Mouse (Mus musculus): ENCODE measurements at regions not wholly inside any gene's neighbourhood (a gene's known extent, or its start where the extent isn't known, plus 50 kb on each side); places are given as distances from the start of the nearest gene placed in this dataset.

GRCm38 (mm10) chr1:35940236-35940635 is 128.0 kb upstream of the Hs6st1 start:
- no peaks in the 10 kb centered on the region for H3K36me3 ChIP-seq (ENCODE audit: control insufficient read depth, insufficient read depth, low read length)

GRCm38 (mm10) chr1:35941642-35942077 is 126.5 kb upstream of the Hs6st1 start:
- H3K4me1 ChIP-seq (ENCODE audit: control insufficient read depth, insufficient read depth, low read length) = peaks cover 33% of the 10 kb centered on the region
- no peaks in the 10 kb centered on the region for H3K36me3 ChIP-seq (ENCODE audit: control insufficient read depth, insufficient read depth, low read length)
- WGBS = 10% methylated on average over 8 of the region's 8 CpGs
- no peaks in the 10 kb centered on the region for H3K9me3 ChIP-seq (ENCODE audit: control insufficient read depth, low read length)
- no peaks in the 10 kb centered on the region for H3K27me3 ChIP-seq (ENCODE audit: control insufficient read depth, insufficient read depth, low read length)
- no peak overlapping the region for H3K4me2 ChIP-seq
- ATAC-seq (ENCODE audit: low FRiP score) = peak; percentile 60
- no peak overlapping the region for H3K4me3 ChIP-seq (ENCODE audit: low read depth, low read length)
- peak; percentile 89 for DNase-seq (ENCODE audit: low spot score, missing footprints)
- H3K9ac ChIP-seq (ENCODE audit: low read length) = peak overlapping the region; percentile 46; the same call in 1 of the 2 replicates
- H3K27ac ChIP-seq (ENCODE audit: low read depth, low read length) = peak overlapping the region; percentile 36; the same call in 1 of the 2 replicates

More at GRCm38 (mm10) chr1:35940236-35940635, 128.0 kb upstream of the Hs6st1 start:
- Histone ChIP-seq H3K4me1 (ENCODE audit: control insufficient read depth, insufficient read depth, low read length) (peaks cover 33% of the 10 kb centered on the region), H3K9me3 (ENCODE audit: control insufficient read depth, low read length) (no peaks in the 10 kb centered on the region), H3K4me3 (ENCODE audit: low read depth, low read length) (no peak overlapping the region), H3K9ac (ENCODE audit: low read length) (no peak overlapping the region), H3K4me2 (no peak overlapping the region), H3K27ac (ENCODE audit: low read depth, low read length) (no peak overlapping the region), H3K27me3 (ENCODE audit: control insufficient read depth, insufficient read depth, low read length) (no peaks in the 10 kb centered on the region)
- ATAC-seq (ENCODE audit: low FRiP score) (no peak), DNase-seq (ENCODE audit: low spot score, missing footprints) (no peak)
- 98% methylated on average over 2 of the region's 2 CpGs for WGBS

GRCm38 (mm10) chr1:35942222-35942621 is 126.0 kb upstream of the Hs6st1 start:
- Histone ChIP-seq H3K9me3 (ENCODE audit: control insufficient read depth, low read length) (0 out of 2 replicates have a peak, but pooled peaks cover 3% of the 10 kb centered on the region), H3K36me3 (ENCODE audit: control insufficient read depth, insufficient read depth, low read length) (no peaks in the 10 kb centered on the region), H3K27ac (ENCODE audit: low read depth, low read length) (peak overlapping the region; percentile 25; the same call in 1 of the 2 replicates), H3K9ac (ENCODE audit: low read length) (no peak overlapping the region), H3K4me3 (ENCODE audit: low read depth, low read length) (no peak overlapping the region), H3K4me1 (ENCODE audit: control insufficient read depth, insufficient read depth, low read length) (peaks cover 33% of the 10 kb centered on the region), H3K27me3 (ENCODE audit: control insufficient read depth, insufficient read depth, low read length) (no peaks in the 10 kb centered on the region), H3K4me2 (no peak overlapping the region)
- ATAC-seq (ENCODE audit: low FRiP score) (peak; percentile 20; the same call in 1 of the 2 replicates), DNase-seq (ENCODE audit: low spot score, missing footprints) (no peak)
- 65% methylated on average over 7 of the region's 7 CpGs for WGBS

GRCm38 (mm10) chr1:35943800-35944199 is 124.4 kb upstream of the Hs6st1 start:
- 0 out of 2 replicates have a peak, but pooled peaks cover 3% of the 10 kb centered on the region for H3K9me3 ChIP-seq (ENCODE audit: control insufficient read depth, low read length)
- 28% methylated on average over 7 of the region's 7 CpGs for WGBS
- ATAC-seq (ENCODE audit: low FRiP score) (peak; percentile 63), DNase-seq (ENCODE audit: low spot score, missing footprints) (no peak)
- peaks cover 33% of the 10 kb centered on the region for H3K4me1 ChIP-seq (ENCODE audit: control insufficient read depth, insufficient read depth, low read length)
- no peak overlapping the region; the same call in 1 of the 2 replicates for H3K4me2 ChIP-seq
- H3K27ac ChIP-seq (ENCODE audit: low read depth, low read length) = peak overlapping the region; percentile 30; the same call in 1 of the 2 replicates
- no peaks in the 10 kb centered on the region for H3K27me3 ChIP-seq (ENCODE audit: control insufficient read depth, insufficient read depth, low read length)
- H3K36me3 ChIP-seq (ENCODE audit: control insufficient read depth, insufficient read depth, low read length) = no peaks in the 10 kb centered on the region
- no peak overlapping the region for H3K4me3 ChIP-seq (ENCODE audit: low read depth, low read length)
- H3K9ac ChIP-seq (ENCODE audit: low read length) = no peak overlapping the region

GRCm38 (mm10) chr1:35944376-35944775 is 123.8 kb upstream of the Hs6st1 start:
- Histone ChIP-seq H3K9me3 (ENCODE audit: control insufficient read depth, low read length) (0 out of 2 replicates have a peak, but pooled peaks cover 3% of the 10 kb centered on the region), H3K4me3 (ENCODE audit: low read depth, low read length) (no peak overlapping the region), H3K4me1 (ENCODE audit: control insufficient read depth, insufficient read depth, low read length) (peaks cover 33% of the 10 kb centered on the region), H3K9ac (ENCODE audit: low read length) (no peak overlapping the region), H3K27me3 (ENCODE audit: control insufficient read depth, insufficient read depth, low read length) (no peaks in the 10 kb centered on the region), H3K4me2 (no peak overlapping the region; the same call in 1 of the 2 replicates), H3K36me3 (ENCODE audit: control insufficient read depth, insufficient read depth, low read length) (no peaks in the 10 kb centered on the region), H3K27ac (ENCODE audit: low read depth, low read length) (peak overlapping the region; percentile 62)
- peak; percentile 80 for ATAC-seq (ENCODE audit: low FRiP score)
- DNase-seq (ENCODE audit: low spot score, missing footprints) = peak; percentile 93
- WGBS = 12% methylated on average over 5 of the region's 5 CpGs

- no peak overlapping the region for H3K4me3 ChIP-seq (ENCODE audit: low read depth, low read length)
- peak; percentile 8 for ATAC-seq (ENCODE audit: low FRiP score)
- WGBS = 60% methylated on average over 8 of the region's 8 CpGs
These were observed 123.4 kb upstream of the Hs6st1 start for GRCm38 (mm10) chr1:35944849-35945248.

GRCm38 (mm10) chr1:35945596-35945995 is 122.6 kb upstream of the Hs6st1 start:
- ATAC-seq (ENCODE audit: low FRiP score) (no peak), DNase-seq (ENCODE audit: low spot score, missing footprints) (no peak)
- Histone ChIP-seq H3K27ac (ENCODE audit: low read depth, low read length) (no peak overlapping the region), H3K9me3 (ENCODE audit: control insufficient read depth, low read length) (0 out of 2 replicates have a peak, but pooled peaks cover 3% of the 10 kb centered on the region), H3K9ac (ENCODE audit: low read length) (no peak overlapping the region), H3K36me3 (ENCODE audit: control insufficient read depth, insufficient read depth, low read length) (no peaks in the 10 kb centered on the region), H3K27me3 (ENCODE audit: control insufficient read depth, insufficient read depth, low read length) (no peaks in the 10 kb centered on the region), H3K4me1 (ENCODE audit: control insufficient read depth, insufficient read depth, low read length) (peaks cover 33% of the 10 kb centered on the region), H3K4me2 (no peak overlapping the region), H3K4me3 (ENCODE audit: low read depth, low read length) (no peak overlapping the region)
- 82% methylated on average over 4 of the region's 4 CpGs for WGBS

More at GRCm38 (mm10) chr1:35944849-35945248, 123.4 kb upstream of the Hs6st1 start:
- H3K9ac ChIP-seq (ENCODE audit: low read length) = 0 out of 2 replicates have a peak overlapping the region, but pooled peaks have one; percentile 27
- no peaks in the 10 kb centered on the region for H3K27me3 ChIP-seq (ENCODE audit: control insufficient read depth, insufficient read depth, low read length)
- H3K9me3 ChIP-seq (ENCODE audit: control insufficient read depth, low read length) = 0 out of 2 replicates have a peak, but pooled peaks cover 3% of the 10 kb centered on the region
- peaks cover 33% of the 10 kb centered on the region for H3K4me1 ChIP-seq (ENCODE audit: control insufficient read depth, insufficient read depth, low read length)
- H3K36me3 ChIP-seq (ENCODE audit: control insufficient read depth, insufficient read depth, low read length) = no peaks in the 10 kb centered on the region
- DNase-seq (ENCODE audit: low spot score, missing footprints) = no peak
- H3K4me2 ChIP-seq = no peak overlapping the region; the same call in 1 of the 2 replicates
- H3K27ac ChIP-seq (ENCODE audit: low read depth, low read length) = peak overlapping the region; percentile 62

- Histone ChIP-seq H3K4me1 (ENCODE audit: control insufficient read depth, insufficient read depth, low read length) (peaks cover 20% of the 10 kb centered on the region), H3K36me3 (ENCODE audit: control insufficient read depth, insufficient read depth, low read length) (no peaks in the 10 kb centered on the region), H3K9me3 (ENCODE audit: control insufficient read depth, low read length) (0 out of 2 replicates have a peak, but pooled peaks cover 3% of the 10 kb centered on the region), H3K9ac (ENCODE audit: low read length) (no peak overlapping the region), H3K4me3 (ENCODE audit: low read depth, low read length) (no peak overlapping the region), H3K27me3 (ENCODE audit: control insufficient read depth, insufficient read depth, low read length) (no peaks in the 10 kb centered on the region), H3K4me2 (no peak overlapping the region), H3K27ac (ENCODE audit: low read depth, low read length) (no peak overlapping the region)
- ATAC-seq (ENCODE audit: low FRiP score) (no peak), DNase-seq (ENCODE audit: low spot score, missing footprints) (no peak)
- WGBS = 80% methylated on average over 5 of the region's 5 CpGs
These were observed 120.1 kb upstream of the Hs6st1 start for GRCm38 (mm10) chr1:35948104-35948503.

- H3K4me3 ChIP-seq (ENCODE audit: low read depth, low read length) = no peak overlapping the region
- ATAC-seq (ENCODE audit: low FRiP score) (no peak), DNase-seq (ENCODE audit: low spot score, missing footprints) (no peak)
- 0 out of 2 replicates have a peak, but pooled peaks cover 3% of the 10 kb centered on the region for H3K9me3 ChIP-seq (ENCODE audit: control insufficient read depth, low read length)
- H3K9ac ChIP-seq (ENCODE audit: low read length) = no peak overlapping the region
- no peaks in the 10 kb centered on the region for H3K27me3 ChIP-seq (ENCODE audit: control insufficient read depth, insufficient read depth, low read length)
- no peak overlapping the region for H3K27ac ChIP-seq (ENCODE audit: low read depth, low read length)
- H3K36me3 ChIP-seq (ENCODE audit: control insufficient read depth, insufficient read depth, low read length) = no peaks in the 10 kb centered on the region
- WGBS = 76% methylated on average over 4 of the region's 4 CpGs
- no peaks in the 10 kb centered on the region for H3K4me1 ChIP-seq (ENCODE audit: control insufficient read depth, insufficient read depth, low read length)
- H3K4me2 ChIP-seq = no peak overlapping the region
These were observed 117.1 kb upstream of the Hs6st1 start for GRCm38 (mm10) chr1:35951082-35951481.
